Mouse (Mus musculus): ENCODE measurements around the gene Med7. TPM values are rescaled to one million over a fixed set of nuclear protein-coding genes. Genes with fewer than 3 reads are reported as not detected.

Med7 gene
- polyA plus RNA-seq (2012), result 19.9 and 26.4 TPM in 2 replicates

- no peaks in the 10 kb centered on the region for H3K27me3 ChIP-seq (ENCODE audit: control insufficient read depth)
- H3K9me3 ChIP-seq (ENCODE audit: control insufficient read depth, low read length), result no peaks in the 10 kb centered on the region
- H3K4me3 ChIP-seq (replicated peaks), result peak within 1 kb of the TSS; percentile 73
- TF ChIP-seq GATA1 (IDR thresholded peaks at IDR 0.05; ENCODE audit: low read length) (no peak), TAL1 (IDR thresholded peaks at IDR 0.05; ENCODE audit: low read length) (no peak)
- peaks cover 61% of the 10 kb centered on the region for H3K4me1 ChIP-seq (ENCODE audit: control insufficient read depth)
- H3K36me3 ChIP-seq (ENCODE audit: control insufficient read depth), result peaks cover 38% of the 10 kb centered on the region
These were observed at the start of gene Med7 for GRCm38 (mm10) chr11:46436760-46437458. TSS of gene Med7 (plus strand) at chr11:46436925.

- H3K4me3 ChIP-seq (replicated peaks), result no peak overlapping the region
- TF ChIP-seq GATA1 (IDR thresholded peaks at IDR 0.05; ENCODE audit: low read length), result no peak
- no peak for TF ChIP-seq TAL1 (IDR thresholded peaks at IDR 0.05; ENCODE audit: low read length)
- H3K27me3 ChIP-seq (ENCODE audit: control insufficient read depth), result peaks cover 3% of the 10 kb centered on the region; the same call in 1 of the 2 replicates
- H3K4me1 ChIP-seq (ENCODE audit: control insufficient read depth), result no peaks in the 10 kb centered on the region; the same call in 1 of the 2 replicates
- no peaks in the 10 kb centered on the region for H3K36me3 ChIP-seq (ENCODE audit: control insufficient read depth)
- H3K9me3 ChIP-seq (ENCODE audit: control insufficient read depth, low read length), result no peaks in the 10 kb centered on the region
These were observed 49.7 kb upstream of the Med7 start for GRCm38 (mm10) chr11:46387061-46387460.

GRCm38 (mm10) chr11:46388438-46388837 is 48.3 kb upstream of the Med7 start:
- H3K27me3 ChIP-seq (ENCODE audit: control insufficient read depth), result peaks cover 5% of the 10 kb centered on the region; the same call in 1 of the 2 replicates
- H3K4me3 ChIP-seq (replicated peaks), result no peak overlapping the region
- no peaks in the 10 kb centered on the region for H3K9me3 ChIP-seq (ENCODE audit: control insufficient read depth, low read length)
- no peaks in the 10 kb centered on the region for H3K36me3 ChIP-seq (ENCODE audit: control insufficient read depth)
- no peaks in the 10 kb centered on the region; the same call in 1 of the 2 replicates for H3K4me1 ChIP-seq (ENCODE audit: control insufficient read depth)
- no peak for TF ChIP-seq TAL1 (IDR thresholded peaks at IDR 0.05; ENCODE audit: low read length)
- no peak for TF ChIP-seq GATA1 (IDR thresholded peaks at IDR 0.05; ENCODE audit: low read length)

GRCm38 (mm10) chr11:46389336-46390117 is 47.2 kb upstream of the Med7 start, which contains the start of gene Itk:
TSS of gene Itk (minus strand) at chr11:46389515.
- Histone ChIP-seq H3K9me3 (ENCODE audit: control insufficient read depth, low read length) (no peaks in the 10 kb centered on the region), H3K36me3 (ENCODE audit: control insufficient read depth) (no peaks in the 10 kb centered on the region), H3K4me1 (ENCODE audit: control insufficient read depth) (no peaks in the 10 kb centered on the region), H3K4me3 (replicated peaks) (no peak within 1 kb of the TSS), H3K27me3 (ENCODE audit: control insufficient read depth) (peaks cover 7% of the 10 kb centered on the region; the same call in 1 of the 2 replicates)
- TF ChIP-seq TAL1 (IDR thresholded peaks at IDR 0.05; ENCODE audit: low read length) (no peak), GATA1 (IDR thresholded peaks at IDR 0.05; ENCODE audit: low read length) (no peak)

GRCm38 (mm10) chr11:46390621-46391020 is 46.1 kb upstream of the Med7 start:
- TF ChIP-seq GATA1 (IDR thresholded peaks at IDR 0.05; ENCODE audit: low read length) (no peak), TAL1 (IDR thresholded peaks at IDR 0.05; ENCODE audit: low read length) (no peak)
- Histone ChIP-seq H3K27me3 (ENCODE audit: control insufficient read depth) (peaks cover 7% of the 10 kb centered on the region; the same call in 1 of the 2 replicates), H3K9me3 (ENCODE audit: control insufficient read depth, low read length) (no peaks in the 10 kb centered on the region), H3K36me3 (ENCODE audit: control insufficient read depth) (no peaks in the 10 kb centered on the region), H3K4me1 (ENCODE audit: control insufficient read depth) (no peaks in the 10 kb centered on the region), H3K4me3 (replicated peaks) (no peak overlapping the region)

GRCm38 (mm10) chr11:46392890-46393289 is 43.8 kb upstream of the Med7 start:
- Histone ChIP-seq H3K27me3 (ENCODE audit: control insufficient read depth) (peaks cover 7% of the 10 kb centered on the region; the same call in 1 of the 2 replicates), H3K4me1 (ENCODE audit: control insufficient read depth) (peaks cover 5% of the 10 kb centered on the region), H3K9me3 (ENCODE audit: control insufficient read depth, low read length) (no peaks in the 10 kb centered on the region), H3K36me3 (ENCODE audit: control insufficient read depth) (no peaks in the 10 kb centered on the region), H3K4me3 (replicated peaks) (no peak overlapping the region)
- TF ChIP-seq GATA1 (IDR thresholded peaks at IDR 0.05; ENCODE audit: low read length) (no peak), TAL1 (IDR thresholded peaks at IDR 0.05; ENCODE audit: low read length) (no peak)

GRCm38 (mm10) chr11:46393413-46393812 is 43.3 kb upstream of the Med7 start:
- TF ChIP-seq TAL1 (IDR thresholded peaks at IDR 0.05; ENCODE audit: low read length) (no peak), GATA1 (IDR thresholded peaks at IDR 0.05; ENCODE audit: low read length) (no peak)
- no peak overlapping the region for H3K4me3 ChIP-seq (replicated peaks)
- H3K36me3 ChIP-seq (ENCODE audit: control insufficient read depth), result no peaks in the 10 kb centered on the region
- peaks cover 6% of the 10 kb centered on the region for H3K4me1 ChIP-seq (ENCODE audit: control insufficient read depth)
- no peaks in the 10 kb centered on the region for H3K9me3 ChIP-seq (ENCODE audit: control insufficient read depth, low read length)
- peaks cover 7% of the 10 kb centered on the region; the same call in 1 of the 2 replicates for H3K27me3 ChIP-seq (ENCODE audit: control insufficient read depth)

- Histone ChIP-seq H3K36me3 (ENCODE audit: control insufficient read depth) (no peaks in the 10 kb centered on the region), H3K9me3 (ENCODE audit: control insufficient read depth, low read length) (no peaks in the 10 kb centered on the region), H3K4me1 (ENCODE audit: control insufficient read depth) (peaks cover 9% of the 10 kb centered on the region), H3K27me3 (ENCODE audit: control insufficient read depth) (0 out of 2 replicates have a peak, but pooled peaks cover 3% of the 10 kb centered on the region), H3K4me3 (replicated peaks) (no peak overlapping the region)
- TF ChIP-seq GATA1 (IDR thresholded peaks at IDR 0.05; ENCODE audit: low read length) (no peak), TAL1 (IDR thresholded peaks at IDR 0.05; ENCODE audit: low read length) (no peak)
These were observed 41.6 kb upstream of the Med7 start for GRCm38 (mm10) chr11:46395088-46395487.

- H3K36me3 ChIP-seq (ENCODE audit: control insufficient read depth), result no peaks in the 10 kb centered on the region
- no peaks in the 10 kb centered on the region for H3K9me3 ChIP-seq (ENCODE audit: control insufficient read depth, low read length)
- peaks cover 9% of the 10 kb centered on the region for H3K4me1 ChIP-seq (ENCODE audit: control insufficient read depth)
- TF ChIP-seq GATA1 (IDR thresholded peaks at IDR 0.05; ENCODE audit: low read length) (no peak), TAL1 (IDR thresholded peaks at IDR 0.05; ENCODE audit: low read length) (no peak)
- H3K4me3 ChIP-seq (replicated peaks), result no peak overlapping the region
- H3K27me3 ChIP-seq (ENCODE audit: control insufficient read depth), result 0 out of 2 replicates have a peak, but pooled peaks cover 3% of the 10 kb centered on the region
These were observed 41.0 kb upstream of the Med7 start for GRCm38 (mm10) chr11:46395698-46396097.

Measured in erythroblast, embryonic 14.5 days (primary cell).